Mouse (Mus musculus) cerebellum, adult 11-12 months (tissue): ENCODE measurements around the gene Tgtp2.
"Not testable (repeated sequence)": the region's sequence is repeated elsewhere in the genome, so short reads cannot be mapped to it uniquely, and the experiment has no call there.

Experiments
- DNase-seq: peaks from one replicate; pipeline ENCODE4 v3.0.0; 2022

Gene Tgtp2

GRCm38 (mm10) chr11:49063713-49064469 is at the start of gene Tgtp2:
Tgtp2 (minus strand) TSS chr11:49064206.
- not testable (repeated sequence) for DNase-seq

DNA sequence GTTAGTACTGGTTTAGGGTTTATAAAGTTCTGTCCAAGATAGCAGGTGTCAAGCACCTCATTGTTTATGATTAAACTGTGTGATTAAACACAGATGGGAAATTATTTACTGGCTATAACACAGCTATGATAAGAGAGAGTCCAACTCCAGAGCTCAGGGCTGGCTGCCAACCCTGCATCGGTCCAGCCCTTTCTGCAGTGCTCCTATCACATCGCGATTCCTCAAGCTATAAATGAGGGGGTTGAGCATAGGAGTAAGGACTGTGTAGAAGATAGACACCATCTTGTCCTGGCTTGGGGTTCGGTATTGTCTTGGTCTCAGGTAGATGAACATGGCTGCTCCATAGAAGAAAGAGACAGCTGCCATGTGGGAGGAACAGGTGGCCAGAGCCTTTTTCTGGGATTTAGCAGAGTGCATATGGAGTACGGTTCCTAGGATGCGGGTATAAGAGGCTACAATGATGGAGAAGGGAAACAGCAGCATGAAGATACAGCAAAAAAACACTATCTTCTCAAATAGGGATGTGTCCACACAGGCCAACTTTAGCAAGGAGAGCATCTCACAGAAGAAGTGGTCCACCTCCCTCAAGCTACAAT is 48.7 kb upstream of the Tgtp2 start:
- no peak for DNase-seq

DNA sequence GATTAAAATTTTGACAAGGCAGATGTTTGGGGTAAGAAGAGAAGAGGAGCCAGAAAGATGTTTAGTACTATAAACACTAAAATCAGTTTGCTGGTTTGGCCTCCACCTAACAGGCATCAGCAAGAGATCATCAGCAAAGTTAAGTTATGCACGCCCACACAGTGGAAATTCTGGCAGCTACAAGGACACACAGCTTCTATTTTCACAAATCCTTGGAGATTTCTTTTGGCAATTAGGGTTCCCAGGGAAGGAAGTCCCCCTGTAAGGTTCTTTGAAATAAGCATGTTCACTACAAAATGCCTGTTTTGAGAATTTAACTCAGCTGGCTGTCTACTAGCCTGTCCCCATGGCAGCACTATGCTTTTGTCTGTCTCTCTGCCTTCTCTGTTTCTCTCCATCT is 47.0 kb upstream of the Tgtp2 start:
- DNase-seq, result no peak

DNA sequence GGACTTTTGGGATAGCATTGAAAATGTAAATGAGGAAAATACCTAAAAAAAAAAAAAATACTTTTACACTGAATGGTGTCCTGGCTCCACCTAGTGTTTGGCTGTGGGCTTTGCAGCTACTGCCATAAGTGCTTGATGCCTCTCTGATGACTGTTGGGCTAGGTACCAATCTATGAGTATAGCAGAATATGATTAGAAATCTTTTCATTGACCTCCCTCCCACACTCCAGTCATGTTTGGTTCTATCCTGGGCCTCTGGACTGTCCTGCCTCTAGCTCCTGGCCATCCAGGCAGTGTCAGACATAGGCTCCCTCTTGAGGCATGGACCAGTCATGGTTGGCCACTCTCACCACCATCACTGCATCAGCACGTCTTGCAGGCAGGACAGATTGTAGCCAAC is 44.8 kb upstream of the Tgtp2 start:
- DNase-seq, result no peak

- no peak for DNase-seq
These were observed 43.9 kb upstream of the Tgtp2 start for GRCm38 (mm10) chr11:49107650-49108537.

DNA sequence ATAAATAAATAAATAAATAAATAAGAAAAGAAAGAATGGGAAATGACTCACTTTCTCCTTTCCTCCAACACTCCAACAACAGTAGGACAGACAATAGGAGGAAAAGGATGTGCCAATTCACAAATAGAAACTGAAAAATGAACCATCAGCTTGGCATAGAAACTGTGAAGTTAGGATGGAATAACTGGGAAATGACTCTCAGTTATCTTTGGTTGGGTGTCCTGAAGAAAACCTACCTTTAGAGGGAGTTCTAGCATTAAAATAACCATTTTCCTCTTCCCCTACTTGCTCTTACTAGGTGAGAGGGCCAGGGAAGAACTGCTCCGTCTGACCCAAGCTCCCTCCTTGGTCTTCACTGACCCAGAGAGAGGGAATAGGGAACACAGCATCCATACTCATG is 41.7 kb upstream of the Tgtp2 start:
- DNase-seq, result no peak

- DNase-seq, result peak; percentile 48
These were observed 39.2 kb upstream of the Tgtp2 start for GRCm38 (mm10) chr11:49103047-49103693.

DNA sequence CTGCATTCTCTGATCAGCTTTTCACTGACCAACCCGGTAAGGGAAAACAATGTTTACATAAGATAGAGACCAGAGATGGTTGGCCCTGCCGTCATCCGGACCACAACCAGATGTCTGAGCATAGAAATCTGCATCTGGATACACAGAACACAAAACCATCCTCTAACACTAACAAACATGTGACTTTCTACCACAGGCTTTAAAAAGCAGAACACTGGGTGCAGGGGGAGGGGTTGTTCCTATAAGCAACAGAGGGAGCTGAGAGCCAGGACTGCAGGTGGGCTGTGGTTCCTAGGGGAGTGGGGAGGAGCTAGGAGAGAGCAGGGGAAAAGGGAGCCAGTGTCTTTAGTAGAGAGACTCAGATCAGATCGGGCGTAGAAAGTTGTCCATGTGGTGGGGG is 37.5 kb upstream of the Tgtp2 start:
- DNase-seq, result no peak

DNA sequence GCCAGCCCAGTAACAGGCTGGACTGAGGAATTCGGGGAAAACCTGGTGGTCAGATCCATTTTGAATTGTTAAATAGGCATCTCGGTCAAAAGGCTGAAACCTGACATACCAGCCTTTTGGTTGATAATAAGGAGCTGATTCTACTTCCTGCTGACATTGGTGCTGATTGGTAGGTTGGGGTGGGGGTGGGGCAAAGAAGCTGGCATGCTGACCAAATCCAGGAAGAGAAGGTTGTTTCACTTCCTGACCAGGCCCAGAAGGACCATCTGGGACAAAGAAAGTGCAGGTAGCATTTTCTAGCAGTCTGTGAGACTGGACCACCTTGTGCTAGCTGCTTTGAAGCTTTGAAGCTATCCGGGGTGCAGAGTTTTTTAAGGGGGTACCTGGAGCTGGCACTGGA is 36.4 kb upstream of the Tgtp2 start:
- no peak for DNase-seq

GRCm38 (mm10) chr11:49095367-49095766 is 31.4 kb upstream of the Tgtp2 start:
- no peak for DNase-seq

DNA sequence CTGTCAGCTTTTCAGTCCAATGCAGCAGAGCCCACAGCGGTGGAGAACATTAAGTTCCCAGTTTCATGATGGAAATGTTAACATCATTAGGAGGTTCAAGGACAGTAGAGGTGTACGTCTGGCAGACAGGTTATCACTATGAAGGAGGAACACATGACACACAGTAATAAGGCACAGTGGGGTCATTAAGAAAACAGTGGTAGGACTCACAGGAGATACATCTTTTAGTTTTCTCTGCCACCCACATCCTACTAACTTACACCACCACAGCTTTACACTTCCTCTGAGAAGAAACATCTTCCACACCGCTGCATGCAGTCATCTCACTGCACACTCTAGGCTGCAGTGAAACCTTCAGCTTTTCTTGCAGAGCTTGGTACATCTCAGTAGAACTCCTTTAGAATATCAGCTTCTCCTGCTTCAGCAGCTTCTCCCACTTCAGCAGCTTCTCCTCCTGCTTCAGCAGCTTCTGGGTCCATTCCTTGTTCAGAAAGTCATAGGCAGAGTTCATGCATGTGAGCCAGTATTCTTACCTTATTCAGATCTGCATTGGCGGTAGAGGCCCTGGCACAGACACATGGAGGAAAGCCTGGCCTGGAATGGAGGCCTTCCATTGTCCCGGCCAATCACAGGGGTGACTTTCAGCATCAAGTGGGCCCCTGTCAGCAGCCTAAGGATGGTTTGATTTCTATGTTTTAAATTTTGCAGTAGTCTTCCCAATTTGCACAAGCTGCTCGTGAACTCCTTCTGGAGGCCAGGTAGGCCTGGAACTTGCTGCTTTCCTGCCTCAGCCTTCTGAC is 30.1 kb upstream of the Tgtp2 start:
- DNase-seq, result no peak

DNA sequence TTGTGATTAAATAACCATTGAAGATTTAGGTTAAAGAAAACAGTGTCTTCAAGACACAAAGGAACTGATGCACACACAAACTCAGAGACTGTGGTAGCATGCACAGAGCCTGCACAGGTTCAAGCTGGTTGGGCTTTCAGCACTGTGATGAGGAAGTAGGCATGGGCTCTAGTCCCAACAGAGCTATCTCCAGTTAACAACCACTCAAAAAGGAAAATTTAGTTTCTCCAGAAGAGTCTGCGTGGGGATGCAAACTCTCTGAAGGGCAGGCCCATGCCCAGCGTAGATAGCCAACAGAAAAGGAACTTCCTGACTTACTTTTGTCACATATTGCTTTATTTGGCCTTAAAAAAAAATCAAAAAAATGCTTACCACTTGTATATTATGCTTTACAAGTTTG is 28.8 kb upstream of the Tgtp2 start:
- DNase-seq, result no peak

GRCm38 (mm10) chr11:49092053-49092586 is 28.1 kb upstream of the Tgtp2 start:
- no peak for DNase-seq

- DNase-seq, result no peak
These were observed 27.2 kb upstream of the Tgtp2 start for GRCm38 (mm10) chr11:49091171-49091570.

- no peak for DNase-seq
These were observed 26.5 kb upstream of the Tgtp2 start for GRCm38 (mm10) chr11:49090551-49090950.

DNA sequence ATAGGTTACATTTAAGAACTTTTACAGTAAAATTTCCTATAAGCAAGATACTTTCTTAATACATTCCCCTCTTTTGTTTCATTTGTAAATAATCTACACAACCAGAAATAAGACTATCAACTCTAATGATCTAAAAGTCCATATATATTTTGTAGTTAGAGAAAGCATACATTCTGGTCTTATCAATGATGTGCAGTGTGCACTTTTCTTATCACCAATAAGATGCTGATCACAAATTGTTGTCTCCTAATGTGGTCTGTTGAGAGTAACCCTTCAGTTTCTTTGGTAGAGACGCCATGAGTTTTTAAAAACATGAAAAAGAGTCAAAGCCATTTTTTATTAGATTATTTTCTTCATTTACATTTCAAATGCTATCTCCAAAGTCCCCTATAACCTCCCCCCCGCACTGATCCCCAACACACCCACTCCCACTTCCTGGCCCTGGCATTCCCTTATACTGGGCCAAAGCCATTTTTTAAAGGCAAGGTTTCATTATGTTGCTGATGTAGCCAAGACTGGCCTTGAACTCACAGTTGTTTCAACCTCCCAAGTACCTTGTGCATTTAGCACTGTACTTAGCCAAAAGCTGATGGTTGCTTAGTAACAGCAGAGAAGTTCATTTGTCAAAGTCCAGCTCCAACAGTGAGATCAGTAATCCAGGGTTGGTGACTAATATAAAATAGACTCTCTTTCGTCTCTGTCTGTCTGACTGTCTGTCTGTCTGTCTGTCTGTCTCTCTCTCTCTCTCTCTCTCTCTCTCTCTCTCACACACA is 25.9 kb upstream of the Tgtp2 start:
- no peak for DNase-seq

DNA sequence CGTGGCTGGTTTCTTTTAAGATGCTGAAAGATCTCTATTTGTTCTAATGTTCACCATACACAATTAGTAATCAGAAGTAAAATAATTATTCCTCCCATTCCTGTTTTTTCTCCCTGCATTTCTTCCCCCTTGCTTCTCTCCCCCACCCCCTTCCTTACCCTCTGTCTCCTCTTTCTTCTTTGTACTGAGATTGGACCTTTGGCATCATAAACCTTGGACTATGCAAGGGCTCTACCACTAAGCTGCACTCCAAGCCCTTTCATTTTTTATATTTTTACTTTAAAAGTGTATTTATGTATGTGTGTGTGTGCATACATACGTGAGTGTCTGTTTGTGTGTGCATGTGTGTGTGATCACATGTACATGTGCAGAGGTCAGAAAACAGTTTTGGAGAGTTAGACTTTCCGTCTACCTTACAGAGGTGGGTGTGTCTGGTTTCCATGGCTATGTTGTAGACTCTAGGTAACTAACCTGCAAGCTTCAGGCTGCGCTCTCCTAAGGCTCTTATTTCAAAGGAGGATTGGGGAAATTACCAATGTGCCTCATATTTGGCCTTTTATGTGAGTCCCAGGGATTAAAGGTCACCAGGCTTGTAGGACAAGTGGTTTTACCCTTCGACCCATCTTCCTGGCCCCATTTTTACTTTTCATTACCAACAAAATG is 25.1 kb upstream of the Tgtp2 start:
- no peak for DNase-seq

- no peak for DNase-seq
These were observed 24.0 kb upstream of the Tgtp2 start for GRCm38 (mm10) chr11:49087830-49088616.

DNA sequence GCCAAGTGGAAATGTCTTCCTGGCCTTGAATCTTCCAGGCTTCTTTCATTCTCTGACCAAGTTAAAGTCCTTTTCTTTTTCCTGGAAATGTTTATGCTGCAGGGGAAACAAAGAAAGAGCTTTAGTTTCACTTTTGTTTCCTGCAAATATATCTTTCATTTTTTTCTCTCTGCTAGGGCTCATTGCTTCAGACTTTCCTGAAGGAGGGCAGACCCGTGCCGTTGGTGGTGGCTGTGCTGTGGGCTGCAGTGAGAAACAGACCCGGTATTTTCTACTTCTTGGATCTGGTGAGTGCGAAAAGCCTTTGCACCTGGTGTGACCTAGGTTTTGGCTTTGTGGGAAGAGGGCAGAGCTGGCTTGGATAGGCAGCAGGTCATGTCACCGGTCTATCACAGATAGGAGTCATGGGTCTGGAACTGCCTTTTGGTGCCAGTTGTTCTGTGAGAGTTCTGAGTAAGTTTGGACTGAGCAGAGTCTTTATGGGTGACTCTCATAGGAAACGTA is 22.9 kb upstream of the Tgtp2 start:
- DNase-seq, result no peak

- no peak for DNase-seq
These were observed 20.9 kb upstream of the Tgtp2 start for GRCm38 (mm10) chr11:49084875-49085274.
